Mouse (Mus musculus) skeletal muscle tissue, adult 2 months (tissue): ENCODE measurements around the gene Elavl4.

ENCODE experiments used
- DNase-seq: peaks from one replicate; pipeline ENCODE4 v3.0.0-alpha.2; 2012; ENCODE audit warnings: low read depth, low spot score

Gene Elavl4

GRCm38 (mm10) chr4:110351178-110352000 lies at the start of gene Elavl4:
Elavl4 (minus strand) TSS chr4:110351909.
- no peak for DNase-seq

- no peak for DNase-seq
Observed at GRCm38 (mm10) chr4:110397618-110398045, 45.9 kb upstream of the Elavl4 start, which contains the start of gene Agbl4. Agbl4 (plus strand) TSS chr4:110397661.

- no peak for DNase-seq
Observed at GRCm38 (mm10) chr4:110396221-110396620, 44.5 kb upstream of the Elavl4 start.

- no peak for DNase-seq
Observed at GRCm38 (mm10) chr4:110360568-110360967, 8.9 kb upstream of the Elavl4 start.

GRCm38 (mm10) chr4:110352001-110352369 lies 276 bp upstream of the Elavl4 start:
- DNase-seq, result no peak

- DNase-seq, result no peak
Observed at GRCm38 (mm10) chr4:110350856-110351177, 892 bp downstream of the Elavl4 start.

- DNase-seq, result no peak
Observed at GRCm38 (mm10) chr4:110323912-110324311, 27.8 kb downstream of the Elavl4 start.

GRCm38 (mm10) chr4:110312126-110312525 lies 39.6 kb downstream of the Elavl4 start:
- no peak for DNase-seq

GRCm38 (mm10) chr4:110306972-110307371 lies 44.7 kb downstream of the Elavl4 start:
- no peak for DNase-seq

- no peak for DNase-seq
Observed at GRCm38 (mm10) chr4:110306559-110306958, 45.1 kb downstream of the Elavl4 start.

GRCm38 (mm10) chr4:110295793-110296192 lies 55.9 kb downstream of the Elavl4 start:
- no peak for DNase-seq

GRCm38 (mm10) chr4:110293238-110293637 lies 58.5 kb downstream of the Elavl4 start:
- DNase-seq, result no peak

- DNase-seq, result no peak
Observed at GRCm38 (mm10) chr4:110292471-110292870, 59.2 kb downstream of the Elavl4 start.

- DNase-seq, result no peak
Observed at GRCm38 (mm10) chr4:110290544-110291095, 61.1 kb downstream of the Elavl4 start.

- no peak for DNase-seq
Observed at GRCm38 (mm10) chr4:110290056-110290455, 61.7 kb downstream of the Elavl4 start.

- DNase-seq, result no peak
Observed at GRCm38 (mm10) chr4:110287412-110288067, 64.2 kb downstream of the Elavl4 start.

- no peak for DNase-seq
Observed at GRCm38 (mm10) chr4:110286841-110287240, 64.9 kb downstream of the Elavl4 start.

GRCm38 (mm10) chr4:110286371-110286781 lies 65.3 kb downstream of the Elavl4 start:
- DNase-seq, result no peak

GRCm38 (mm10) chr4:110285346-110286330 lies 66.1 kb downstream of the Elavl4 start:
- no peak for DNase-seq

- no peak for DNase-seq
Observed at GRCm38 (mm10) chr4:110284446-110284845, 67.3 kb downstream of the Elavl4 start.

GRCm38 (mm10) chr4:110270046-110270445 lies 81.7 kb downstream of the Elavl4 start:
- DNase-seq, result no peak
